Mouse (Mus musculus) embryonic fibroblast, embryonic 13.5 days (primary cell): Measurements from ENCODE around the gene Ep300.

ENCODE experiments used
- CTCF ChIP-seq: IDR thresholded peaks from 2 replicates; pipeline ENCODE4 v1.5.1; 2011; ENCODE audit warnings: mild to moderate bottlenecking, control low read depth, low read length, moderate library complexity, borderline replicate concordance; ENCODE audit not compliant: insufficient read depth
- POLR2A ChIP-seq: IDR thresholded peaks from 2 replicates; pipeline ENCODE4 v1.6.1; 2011; ENCODE audit warnings: low read depth, mild to moderate bottlenecking, control low read depth, low read length, moderate library complexity

GRCm38 (mm10) chr15:81584466-81584865 lies 685 bp upstream of the Ep300 start:
- TF ChIP-seq CTCF (no peak), POLR2A (no peak)
